Mouse (Mus musculus) central nervous system, embryonic 14 days (tissue): ENCODE results near the gene Pptc7. TPM values are rescaled to one million over a fixed set of nuclear protein-coding genes. Genes with fewer than 3 reads are reported as not detected.

Experiments used
- polyA plus RNA-seq: library from polyadenylated mRNA; depleted of rRNA; stranded (reverse); fragments of >200 nt; gene quantifications from 2 replicates; pipeline ENCODE4 v1.2.3, GENCODE M21; 2012; rRNA removed

The Pptc7 gene
- 11.9 and 14.2 TPM in 2 replicates for polyA plus RNA-seq

DNA sequence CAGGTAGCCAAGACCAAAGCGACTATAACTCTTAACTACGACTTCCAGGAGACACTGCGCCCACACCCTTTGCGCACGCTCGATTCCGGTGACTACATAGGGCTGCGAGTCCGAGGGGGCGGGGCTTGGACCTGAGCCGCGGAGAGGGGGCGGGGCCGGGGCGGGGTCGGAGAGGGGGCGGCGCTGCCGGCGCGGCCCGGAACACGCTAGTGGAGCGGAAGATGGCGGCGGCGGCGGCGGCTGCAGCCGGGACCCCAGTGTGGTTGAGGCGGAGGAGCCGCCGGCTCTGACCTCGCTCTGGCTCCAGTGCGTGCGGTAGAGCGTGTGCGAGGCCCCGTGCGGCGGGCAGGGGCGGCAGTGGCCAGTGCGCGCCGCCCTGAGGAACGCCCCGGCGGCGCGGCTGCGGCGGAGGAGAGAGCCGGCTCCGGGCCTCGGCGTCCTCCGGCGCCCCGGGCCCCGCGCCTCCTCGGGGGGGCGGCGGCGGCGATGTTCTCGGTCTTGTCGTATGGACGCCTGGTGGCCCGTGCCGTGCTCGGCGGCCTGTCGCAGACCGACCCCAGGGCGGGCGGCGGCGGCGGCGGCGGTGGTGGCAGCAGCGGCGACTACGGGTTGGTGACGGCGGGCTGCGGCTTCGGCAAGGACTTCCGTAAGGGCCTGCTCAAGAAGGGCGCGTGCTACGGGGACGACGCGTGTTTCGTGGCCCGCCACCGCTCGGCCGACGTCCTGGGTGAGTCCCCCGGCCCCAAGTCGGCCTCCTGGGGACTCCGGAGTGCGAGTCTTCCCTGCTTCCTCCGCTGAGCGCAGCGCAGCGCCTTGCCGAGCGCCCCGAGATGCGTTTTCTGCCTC, at the start of gene Pptc7:
TSS of gene Pptc7 (plus strand) at position 183 of the 846 bp plus-strand sequence.

DNA sequence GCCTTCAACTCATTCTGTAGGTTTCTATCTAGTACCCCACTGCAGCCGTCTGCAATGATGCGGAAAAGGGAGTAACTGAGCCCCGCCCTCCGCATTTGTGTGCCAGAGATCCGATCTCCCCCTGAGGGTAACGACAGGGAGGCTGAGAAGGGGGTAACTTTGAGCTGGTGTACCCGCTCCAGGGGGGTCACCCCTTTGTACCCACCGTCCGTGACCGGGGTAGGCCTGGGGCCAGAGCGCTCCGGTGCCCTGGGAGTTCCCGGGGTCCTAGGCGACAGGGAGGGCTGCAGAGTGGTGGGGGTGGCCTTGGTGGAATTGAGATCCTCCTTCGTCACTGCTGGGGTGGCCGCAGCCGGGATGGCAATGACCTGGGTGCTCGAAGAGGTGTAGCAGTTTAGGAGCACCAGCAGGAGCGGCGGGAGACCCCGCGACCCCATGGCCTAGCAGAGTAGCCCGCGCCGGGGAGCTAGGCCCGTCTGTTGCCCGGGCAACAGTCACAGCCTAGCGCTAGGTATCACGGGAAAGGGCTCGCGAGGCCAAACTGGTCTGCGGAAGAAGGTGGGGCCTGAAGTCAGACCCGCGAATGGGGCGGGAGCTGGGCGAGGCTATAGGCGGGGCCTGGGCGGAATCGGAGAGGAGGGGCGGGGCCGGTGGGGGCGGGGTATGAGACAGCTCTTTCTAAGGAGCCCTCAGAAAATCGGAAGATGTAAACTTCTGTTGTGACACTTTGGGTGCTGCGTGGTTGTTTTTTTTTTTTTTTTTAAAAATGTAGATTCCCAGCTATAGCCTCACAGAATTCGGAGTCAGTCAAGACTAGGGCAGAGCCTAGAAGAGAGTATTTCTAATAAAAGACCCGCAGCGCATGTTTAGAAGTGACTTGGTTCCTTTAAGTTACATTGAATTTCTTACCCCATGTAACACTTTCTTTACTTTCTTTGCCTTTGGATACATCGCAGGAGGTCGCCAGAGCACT, 19.9 kb upstream of the Pptc7 start, which contains the start of gene Tctn1:
TSS of gene Tctn1 (minus strand) at position 528 of the 973 bp plus-strand sequence.

DNA sequence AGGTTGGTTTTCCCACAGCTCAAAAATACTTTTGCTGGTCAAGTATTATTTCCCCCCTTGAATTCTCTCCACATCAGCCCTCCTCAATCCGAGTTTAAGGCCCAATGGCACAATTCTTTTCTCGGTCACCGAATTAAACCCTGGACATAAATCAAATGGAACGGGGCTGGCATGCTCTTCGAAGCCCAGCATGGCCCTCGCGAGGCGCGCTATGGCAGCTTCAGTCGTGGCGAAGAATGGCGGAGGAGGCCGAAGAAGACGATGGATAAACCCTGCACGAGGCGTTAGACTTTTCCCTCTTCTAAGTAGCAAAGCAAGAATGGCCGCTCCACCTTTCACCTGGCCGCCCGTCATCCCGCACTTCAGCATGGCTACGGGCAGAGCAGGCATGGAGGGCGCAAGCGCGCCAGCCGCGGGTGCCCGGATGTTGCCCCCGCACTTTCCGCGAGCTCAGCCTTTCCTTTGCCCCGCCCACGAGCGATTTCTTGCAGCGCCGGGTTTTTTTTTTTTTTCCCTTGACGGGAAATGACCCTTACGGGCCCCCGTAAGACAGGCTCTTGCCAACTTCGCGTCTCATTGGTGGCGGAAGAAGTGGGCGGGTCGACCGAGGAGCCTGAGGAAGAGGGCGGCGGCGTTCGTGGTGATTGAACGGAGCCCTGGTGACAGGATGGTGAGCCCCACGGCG, 69.8 kb downstream of the Pptc7 start, which contains the start of the genes Rad9b and Vps29:
TSS of gene Rad9b (minus strand) at position 427 of the 685 bp plus-strand sequence.
TSS of gene Vps29 (plus strand) at position 563 of the 685 bp plus-strand sequence.

GRCm38 (mm10) chr5:122371591-122372191, 87.5 kb downstream of the Pptc7 start, which contains the start of gene Gpn3:
Gene Gpn3 (plus strand): TSS chr5:122371876.

DNA sequence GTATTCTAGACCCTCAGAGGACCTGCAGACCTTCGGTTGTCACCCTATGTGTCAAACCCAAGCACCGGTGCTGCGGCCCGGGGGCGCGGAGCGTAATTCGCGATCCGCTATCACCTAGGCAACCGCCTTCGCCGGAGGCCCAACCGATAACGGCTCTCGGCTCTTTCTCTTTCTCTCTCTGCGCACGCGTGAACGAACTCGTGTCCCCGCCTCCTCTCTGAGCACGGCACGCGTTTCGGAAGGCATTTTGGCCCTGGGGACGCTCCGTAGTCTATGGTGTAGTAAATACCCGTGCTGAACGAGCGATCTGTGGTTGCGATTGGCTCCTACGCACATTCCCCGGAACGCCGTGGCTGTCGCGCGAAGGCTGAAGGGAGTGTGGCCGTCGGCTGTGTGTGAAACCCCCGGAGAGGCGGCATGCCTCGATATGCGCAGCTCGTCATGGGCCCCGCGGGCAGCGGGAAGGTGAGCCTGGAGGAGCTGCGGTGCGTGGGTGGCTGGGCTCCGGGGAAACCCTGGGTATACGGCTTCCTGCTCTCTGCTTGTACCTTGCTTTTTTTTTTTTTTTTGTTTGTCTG, 88.1 kb downstream of the Pptc7 start, which contains the start of gene Fam216a:
TSS of gene Fam216a (minus strand) at position 173 of the 578 bp plus-strand sequence.

Other genes starting within 250 kb of the Pptc7 start
- gene Cux2, start 234.3 kb upstream of the Pptc7 start, polyA plus RNA-seq: 36.5 and 45.0 TPM in 2 replicates
- 0.55 and 4.2 TPM in 2 replicates for gene Myl2, start 183.4 kb upstream of the Pptc7 start, polyA plus RNA-seq
- 0.12 and 0.19 TPM in 2 replicates for gene Ccdc63, start 143.5 kb upstream of the Pptc7 start, polyA plus RNA-seq
- 311 and 378 TPM in 2 replicates for gene Ppp1cc, start 126.1 kb upstream of the Pptc7 start, polyA plus RNA-seq
- 2.2 and 3.1 TPM in 2 replicates for gene Hvcn1, start 77.6 kb upstream of the Pptc7 start, polyA plus RNA-seq
- gene Tctn1, start 19.9 kb upstream of the Pptc7 start, polyA plus RNA-seq: 36.5 and 38.8 TPM in 2 replicates
- gene Rad9b, start 69.9 kb downstream of the Pptc7 start, polyA plus RNA-seq: 21.7 and 22.8 TPM in 2 replicates
- 153 and 155 TPM in 2 replicates for gene Vps29, start 70.0 kb downstream of the Pptc7 start, polyA plus RNA-seq
- gene Gpn3, start 87.5 kb downstream of the Pptc7 start, polyA plus RNA-seq: 50.6 and 51.6 TPM in 2 replicates
- 125 and 136 TPM in 2 replicates for gene Fam216a, start 88.0 kb downstream of the Pptc7 start, polyA plus RNA-seq
- 318 and 379 TPM in 2 replicates for gene Arpc3, start 107.5 kb downstream of the Pptc7 start, polyA plus RNA-seq
- 51.0 and 54.3 TPM in 2 replicates for gene Anapc7, start 137.3 kb downstream of the Pptc7 start, polyA plus RNA-seq
- gene Atp2a2, start 217.9 kb downstream of the Pptc7 start, polyA plus RNA-seq: 102 and 113 TPM in 2 replicates